Mouse (Mus musculus) kidney, postnatal 14 days (tissue): ENCODE results near the gene Ptpn13.

Experiments used
- DNase-seq: peaks from one replicate; pipeline ENCODE4 v3.0.0; 2022; ENCODE audit warnings: mixed read lengths

The Ptpn13 gene

DNA sequence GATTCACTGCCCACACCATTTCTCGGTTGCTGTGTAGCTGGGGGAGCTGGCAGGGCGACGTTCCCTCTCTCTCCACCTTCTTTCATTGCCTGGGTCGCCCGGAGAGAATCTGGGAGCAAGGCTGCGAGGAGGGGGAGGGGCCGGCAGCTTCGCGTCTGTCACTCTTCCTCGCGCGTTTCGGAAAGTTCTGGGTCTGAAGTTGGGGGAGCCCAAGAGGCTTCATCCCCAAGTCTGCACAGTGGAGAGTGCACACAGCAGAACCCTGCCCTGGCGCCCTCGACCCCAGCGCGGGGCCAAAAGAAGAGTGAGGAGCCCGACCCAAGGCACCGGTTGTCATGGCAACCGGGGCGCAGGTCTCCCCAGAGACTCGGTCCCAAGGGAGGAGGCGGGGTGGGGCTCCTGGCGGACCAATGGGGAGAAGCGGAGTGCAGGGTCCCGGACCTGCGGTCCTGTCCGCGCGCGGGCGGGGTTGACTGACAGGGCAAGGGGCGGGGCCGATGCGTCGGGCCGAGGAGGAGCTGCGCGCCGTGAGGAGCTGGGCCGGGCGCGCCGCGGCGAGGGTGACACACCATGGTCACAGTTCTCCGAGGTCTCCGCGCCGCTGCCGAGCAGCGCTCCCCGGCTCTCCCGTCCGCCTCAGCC, at the start of gene Ptpn13:
Gene Ptpn13 (plus strand): TSS at position 515 of the 642 bp plus-strand sequence.
- DNase-seq = peak; percentile 97

DNA sequence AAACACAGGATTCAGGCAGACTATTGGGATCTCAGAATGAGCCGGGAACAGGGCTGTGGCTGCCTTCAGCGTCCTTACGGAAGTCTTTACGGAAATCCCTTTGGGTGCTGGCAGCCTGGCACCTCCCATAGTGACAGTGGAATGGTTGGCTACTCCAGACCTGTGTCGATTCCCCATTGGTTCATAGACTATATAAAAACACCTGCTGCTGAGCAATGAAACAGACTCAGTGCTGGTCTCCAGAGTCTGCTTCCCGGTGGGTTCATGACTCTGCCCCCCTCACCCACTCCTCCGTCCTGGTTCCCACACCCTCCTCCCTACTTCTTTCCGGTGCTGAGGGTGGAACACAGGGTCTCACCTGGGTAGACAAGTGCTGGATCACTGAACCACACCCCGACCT, 49.8 kb upstream of the Ptpn13 start:
- no peak for DNase-seq

DNA sequence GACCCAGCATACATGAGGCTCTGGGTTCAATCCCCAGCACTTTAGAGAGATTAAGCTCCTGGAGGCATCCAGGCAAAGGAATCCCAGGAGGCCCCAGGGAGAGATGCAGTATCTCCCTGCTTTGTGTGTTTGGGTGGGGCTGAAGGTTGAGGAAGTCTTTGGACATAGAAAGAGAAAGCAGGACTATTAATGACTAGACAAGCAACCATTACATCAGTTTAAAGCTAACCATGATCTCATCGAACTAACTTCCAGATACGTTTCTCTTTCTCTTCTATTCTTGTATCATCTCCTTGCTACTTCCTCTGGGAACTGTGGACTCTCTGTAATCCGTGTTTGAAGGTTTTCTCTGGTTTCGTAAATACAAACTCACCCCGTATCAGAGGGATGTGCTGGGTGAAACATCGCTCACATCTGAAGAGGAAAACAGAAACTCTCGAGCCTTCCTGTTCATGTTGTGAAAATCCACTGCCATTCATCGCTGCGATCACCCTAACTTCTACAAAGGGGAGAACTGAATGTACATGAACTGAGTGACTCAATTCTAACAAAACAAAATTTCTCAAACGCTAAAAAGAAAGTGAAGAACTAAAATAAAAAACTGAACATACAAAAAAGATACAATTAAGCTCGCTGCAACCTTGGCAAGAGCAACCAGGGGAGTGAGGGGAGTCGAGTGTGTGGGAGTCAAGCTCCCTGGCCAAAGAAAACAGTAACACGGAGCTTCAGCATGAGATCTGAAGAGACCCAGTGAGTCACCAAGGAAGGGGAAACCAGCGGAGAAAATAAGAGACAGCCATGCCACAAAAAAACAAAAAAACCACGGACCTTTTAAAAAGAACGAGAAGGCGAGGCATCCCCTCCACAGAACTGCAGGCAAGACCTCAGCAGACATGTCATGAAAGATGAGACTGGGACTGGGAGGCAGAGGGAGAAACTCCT, 48.4 kb upstream of the Ptpn13 start:
- peak; percentile 40 for DNase-seq

DNA sequence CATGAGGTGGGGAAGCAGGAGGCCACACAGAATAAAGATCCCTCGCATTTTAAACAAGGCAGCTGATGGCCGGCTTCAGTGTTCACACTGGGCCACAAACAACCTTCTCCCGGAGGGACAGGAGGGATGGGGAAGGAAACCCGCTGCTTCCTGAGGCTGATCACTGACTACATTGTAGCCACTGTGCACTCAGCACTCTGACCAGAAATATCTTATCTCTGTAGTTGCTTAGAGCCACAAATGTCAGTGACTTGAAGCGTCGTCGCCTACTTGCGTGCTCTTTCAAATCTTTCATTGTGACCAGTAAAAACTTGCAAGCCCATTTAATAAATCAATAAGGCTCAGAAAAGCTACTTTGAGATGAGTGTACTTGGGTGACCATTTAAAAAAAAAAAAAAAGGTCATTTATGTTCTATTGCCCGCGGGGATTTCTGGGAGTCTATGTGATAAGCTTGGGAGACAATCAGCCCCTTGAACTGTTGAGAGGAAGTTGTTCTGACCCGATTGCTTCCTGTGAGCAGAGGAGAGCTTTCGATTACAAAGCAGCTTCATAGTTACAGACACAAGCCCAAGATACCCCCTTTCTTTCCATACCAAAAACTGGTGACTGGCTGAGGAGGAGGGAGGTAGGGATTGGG, 47.4 kb upstream of the Ptpn13 start:
- no peak for DNase-seq

DNA sequence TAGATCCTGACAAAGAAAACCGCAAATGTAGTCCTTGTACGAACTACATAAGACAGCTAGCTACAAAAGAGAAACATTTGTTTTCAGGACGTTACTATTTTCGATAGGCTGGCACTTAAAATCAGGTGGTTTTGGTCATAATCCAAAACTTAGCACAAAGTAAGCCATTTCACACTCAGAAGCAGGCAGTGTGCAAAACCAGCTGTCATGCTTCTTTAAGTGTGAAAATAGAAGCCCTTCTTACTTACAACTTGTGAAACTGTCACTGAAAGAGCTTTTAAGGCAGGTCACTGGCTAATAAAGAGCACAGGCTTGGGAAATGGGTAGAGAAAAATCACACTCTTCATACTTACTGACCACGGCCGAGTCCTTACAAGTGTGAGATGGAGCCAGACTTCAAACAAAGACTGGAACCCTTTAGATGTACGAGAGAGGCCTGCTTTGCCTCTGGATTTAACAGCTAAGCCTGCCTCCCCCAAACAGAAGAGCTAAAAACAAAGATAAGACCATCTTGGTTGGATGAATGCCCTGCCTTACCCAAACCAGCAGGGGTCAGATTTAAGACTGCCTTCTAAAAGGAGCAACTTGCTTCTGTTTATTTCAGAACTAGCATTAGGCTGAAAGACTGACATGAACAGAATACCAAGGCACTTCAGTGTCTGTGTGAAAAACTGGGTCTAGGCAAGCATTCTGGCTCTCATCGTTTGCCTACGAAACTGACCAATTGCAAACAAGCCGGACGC, 44.0 kb upstream of the Ptpn13 start:
- no peak for DNase-seq

DNA sequence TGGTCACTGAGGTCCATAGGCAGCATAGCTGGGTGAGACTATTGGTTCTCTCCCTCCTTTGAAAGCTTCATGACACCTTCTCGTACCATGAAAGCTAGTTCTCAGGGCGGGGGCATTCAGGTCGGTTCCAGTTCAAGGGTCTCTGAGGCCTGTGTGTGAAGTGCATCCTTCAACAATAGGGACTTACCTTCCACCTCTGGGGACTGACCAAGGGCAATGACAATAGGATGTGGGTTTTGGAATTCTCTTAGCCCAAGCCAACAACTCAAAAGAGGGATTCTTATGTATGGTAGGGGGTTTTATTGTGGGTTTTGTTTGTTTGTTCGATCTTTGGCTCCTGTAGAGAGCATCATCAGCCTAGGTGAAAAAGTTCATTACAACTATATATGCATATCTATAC, 42.0 kb upstream of the Ptpn13 start:
- DNase-seq = no peak

DNA sequence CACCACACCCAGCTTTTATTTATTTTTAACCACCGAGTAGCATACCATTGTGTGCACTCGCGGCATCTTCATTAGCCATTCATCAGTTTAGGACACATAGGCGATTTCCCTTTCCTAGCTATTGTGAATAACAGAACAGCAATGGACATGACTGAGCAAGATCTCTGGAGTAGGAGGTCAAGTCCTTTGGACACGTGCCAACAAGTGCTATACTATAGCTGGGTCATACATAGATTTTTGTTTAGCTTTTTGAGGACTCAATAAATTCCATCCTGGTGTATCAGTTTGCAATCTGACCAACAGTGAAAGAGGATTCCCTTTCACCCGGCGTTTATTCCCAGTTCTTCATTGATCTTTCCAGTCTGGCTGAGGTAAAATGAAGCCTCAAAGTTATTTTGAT, 41.0 kb upstream of the Ptpn13 start:
- DNase-seq = no peak

DNA sequence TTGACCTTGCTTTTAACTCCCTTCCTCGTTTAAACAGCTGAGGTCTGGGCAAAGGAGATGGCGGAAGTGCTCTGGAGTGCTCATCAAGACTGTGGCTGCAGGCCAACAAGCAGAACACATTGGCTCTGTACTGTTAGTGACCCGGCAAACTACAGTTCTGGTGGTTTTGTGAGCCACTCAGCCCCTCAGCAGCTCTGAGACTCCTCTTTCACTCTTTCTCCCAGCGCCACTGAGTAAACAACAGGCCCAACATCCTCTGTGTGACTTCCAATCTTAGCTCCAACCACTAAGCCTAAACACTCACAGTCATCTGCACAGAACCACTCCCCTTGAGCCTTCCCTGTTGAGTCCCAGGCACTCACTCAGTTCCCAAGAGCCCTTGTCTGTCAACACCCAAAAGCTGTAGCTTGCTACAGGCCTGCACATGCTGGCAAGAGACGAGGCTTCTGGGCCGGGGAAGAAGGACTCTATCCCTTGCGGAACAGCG, 37.4 kb upstream of the Ptpn13 start:
- DNase-seq = peak; percentile 76

DNA sequence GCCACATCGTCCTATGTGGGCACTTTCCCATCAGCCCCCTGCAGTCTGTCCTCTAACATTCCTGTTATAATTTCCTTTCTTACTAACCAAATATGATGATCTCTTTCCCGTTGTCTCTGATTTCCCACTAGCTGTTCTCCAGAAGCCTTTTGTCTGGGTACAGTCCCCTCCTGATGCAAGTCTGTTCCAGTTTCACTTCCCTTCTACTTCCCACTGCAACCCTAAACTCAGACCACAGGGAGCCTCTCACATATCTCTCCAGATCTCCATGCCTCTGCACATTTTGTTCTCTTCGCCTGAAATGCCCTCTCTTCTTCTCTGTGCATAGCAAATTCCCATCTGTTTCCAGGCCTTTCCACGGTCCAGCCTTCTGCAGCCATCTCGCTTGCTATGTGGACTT, 35.6 kb upstream of the Ptpn13 start:
- DNase-seq = no peak

DNA sequence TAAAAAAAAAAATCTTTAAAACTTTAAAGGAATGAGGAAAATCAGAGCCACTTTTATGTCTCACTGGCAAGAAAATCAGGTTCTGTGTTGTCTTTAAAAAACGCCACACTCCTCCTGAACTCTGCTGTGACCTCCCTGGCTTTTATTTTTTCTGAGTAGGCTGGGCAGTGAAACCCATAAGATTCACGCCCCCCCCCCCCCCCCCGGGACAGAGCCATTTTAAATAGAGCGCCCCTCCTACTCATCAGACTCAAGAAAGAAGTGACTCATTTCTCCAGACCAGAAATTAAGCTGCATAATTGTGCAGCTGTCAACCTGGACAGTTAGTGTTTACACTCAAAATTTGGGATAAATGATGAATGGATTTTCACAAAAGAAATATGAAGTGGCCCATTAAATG, 31.8 kb upstream of the Ptpn13 start:
- no peak for DNase-seq

DNA sequence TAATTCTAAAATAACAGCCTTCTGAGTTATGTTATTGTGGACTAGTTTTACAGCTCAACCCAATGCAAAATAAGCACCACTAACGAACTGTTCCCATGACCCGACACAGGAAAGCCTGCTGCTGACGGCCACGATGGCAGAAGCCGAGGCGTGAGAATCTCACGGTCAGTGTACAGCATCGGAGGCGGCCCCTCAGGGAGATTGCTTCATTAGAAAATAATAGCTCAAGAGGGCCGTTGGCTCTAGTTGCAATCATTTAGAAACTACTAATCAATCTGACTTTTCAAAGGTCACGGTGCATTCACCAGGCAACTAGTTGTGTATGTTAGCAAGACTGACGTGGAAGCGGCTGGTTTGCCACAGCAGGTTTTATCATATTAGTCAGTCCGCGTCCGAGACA, 31.2 kb upstream of the Ptpn13 start:
- DNase-seq = no peak

DNA sequence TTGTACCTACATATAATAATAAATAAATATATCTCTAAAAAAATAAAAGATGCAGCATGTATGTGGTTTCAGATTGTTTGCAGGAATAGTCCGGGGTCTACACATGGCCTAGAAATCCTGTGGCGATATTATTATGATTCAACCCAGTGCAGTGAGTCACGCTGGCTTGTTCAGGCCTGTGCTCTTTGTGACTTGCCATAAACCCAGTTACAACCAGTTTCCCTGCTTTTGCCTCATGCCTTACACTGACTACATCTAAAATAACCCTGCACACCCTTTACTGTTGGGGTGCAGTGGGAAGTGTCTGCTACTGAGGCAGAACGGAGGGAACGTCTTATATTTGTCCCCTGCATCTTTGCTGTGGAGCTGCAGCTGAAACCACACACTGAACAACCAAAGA, 29.3 kb upstream of the Ptpn13 start:
- no peak for DNase-seq

DNA sequence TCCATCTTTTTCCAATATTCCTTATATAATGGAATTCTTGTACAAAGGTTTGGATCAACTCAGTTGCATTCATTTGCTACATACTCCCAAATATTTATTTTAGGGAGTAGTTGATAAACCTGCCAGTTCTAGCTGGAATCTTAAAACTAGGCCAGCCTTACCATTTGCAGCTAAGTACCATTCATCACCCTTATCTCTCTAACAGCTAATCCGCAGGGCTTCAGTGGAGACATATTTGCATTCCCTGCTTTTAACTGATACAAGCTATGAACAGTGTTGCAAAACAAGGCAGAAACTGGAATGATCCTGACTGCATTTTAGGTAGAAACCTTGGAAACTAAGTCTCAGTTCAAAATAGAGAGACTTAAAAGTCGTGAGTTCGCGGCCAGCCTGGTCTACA, 27.6 kb upstream of the Ptpn13 start:
- no peak for DNase-seq

DNA sequence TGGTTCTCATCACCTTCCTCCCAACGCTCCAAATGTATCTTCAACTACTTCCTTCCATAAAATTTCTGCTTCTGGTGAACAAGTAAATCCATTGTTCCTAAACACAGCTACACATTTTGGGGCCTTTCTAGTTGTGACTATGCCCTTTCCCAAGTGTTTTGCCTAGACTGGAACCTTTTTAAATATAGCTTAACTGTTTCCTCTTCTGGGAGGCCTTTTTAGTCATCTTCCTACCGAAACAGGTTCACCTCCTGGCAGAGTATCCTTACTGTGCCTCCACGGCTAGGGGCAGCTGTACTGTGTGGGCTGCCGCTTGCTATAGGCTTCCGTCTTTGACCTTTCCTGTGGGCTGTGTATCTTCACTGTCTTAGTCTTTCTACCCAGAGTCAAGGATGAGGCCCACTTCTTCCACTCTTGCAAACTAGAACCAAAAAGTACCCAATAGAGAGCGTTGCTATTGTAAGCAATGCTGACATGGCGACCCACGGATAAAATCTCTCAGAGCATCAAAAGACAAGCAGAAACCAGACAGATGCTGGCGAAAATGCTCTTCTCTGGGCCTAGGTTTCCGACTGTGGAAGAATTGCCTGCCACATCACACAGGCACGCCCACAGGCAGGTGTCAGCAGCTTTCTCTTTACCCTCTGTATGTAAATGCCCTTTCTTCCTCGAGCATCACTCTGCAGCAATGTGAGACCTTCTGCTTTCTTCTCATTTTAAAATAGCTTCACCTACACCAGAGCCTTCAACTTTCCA, 20.6 kb upstream of the Ptpn13 start:
- DNase-seq = no peak

DNA sequence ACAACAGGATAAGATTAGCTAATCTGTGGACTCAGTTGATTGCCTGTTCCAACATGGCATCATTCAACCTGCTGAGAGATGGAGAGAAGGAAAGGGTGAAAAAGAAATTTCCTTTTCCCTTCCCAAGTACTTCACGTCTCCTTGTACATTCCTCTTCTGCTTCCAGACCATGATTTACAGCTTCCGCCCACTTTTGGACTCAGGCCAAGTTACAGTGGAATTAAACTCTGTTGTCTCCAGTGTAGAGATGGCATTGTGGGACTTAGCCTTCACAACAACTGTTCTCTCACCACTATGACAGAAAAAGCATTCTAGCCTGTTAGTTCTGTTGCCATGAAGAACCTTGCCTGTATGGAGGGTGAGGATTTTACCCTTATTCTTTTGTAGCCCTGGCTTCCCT, 19.1 kb upstream of the Ptpn13 start:
- DNase-seq = peak; percentile 44

DNA sequence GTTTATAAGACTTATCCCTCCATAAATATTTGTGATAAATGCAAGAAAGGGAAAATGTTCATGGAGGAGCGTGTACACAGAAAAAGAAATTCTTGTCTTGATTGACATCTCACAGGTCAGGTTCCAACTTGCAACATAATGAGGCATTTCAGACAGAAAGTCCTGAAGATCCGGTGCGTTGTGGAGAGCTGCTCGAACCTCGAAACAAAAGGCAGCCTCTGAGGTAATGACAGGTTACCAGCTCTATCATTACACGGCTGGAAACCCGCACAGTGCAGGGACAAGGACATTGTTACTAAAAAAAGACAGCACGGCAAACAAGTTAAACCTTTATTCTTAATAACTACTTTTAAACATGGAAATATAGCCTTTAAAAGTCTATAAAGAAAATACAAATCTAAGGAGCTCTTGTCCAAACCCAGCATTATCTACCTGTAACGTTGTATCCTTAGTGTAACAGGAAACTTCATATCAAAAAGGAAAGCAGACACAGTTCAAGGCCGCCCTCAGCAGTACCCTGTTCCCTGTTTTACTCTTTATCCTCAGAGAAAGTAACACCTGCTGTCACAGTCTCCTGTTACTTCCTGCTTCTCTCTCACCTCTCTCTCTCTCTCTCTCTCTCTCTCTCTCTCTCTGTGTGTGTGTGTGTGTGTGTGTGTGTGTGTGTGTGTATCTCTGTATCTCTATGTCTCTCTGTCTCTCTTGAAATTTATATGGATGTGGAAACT, 12.8 kb upstream of the Ptpn13 start:
- DNase-seq = no peak

DNA sequence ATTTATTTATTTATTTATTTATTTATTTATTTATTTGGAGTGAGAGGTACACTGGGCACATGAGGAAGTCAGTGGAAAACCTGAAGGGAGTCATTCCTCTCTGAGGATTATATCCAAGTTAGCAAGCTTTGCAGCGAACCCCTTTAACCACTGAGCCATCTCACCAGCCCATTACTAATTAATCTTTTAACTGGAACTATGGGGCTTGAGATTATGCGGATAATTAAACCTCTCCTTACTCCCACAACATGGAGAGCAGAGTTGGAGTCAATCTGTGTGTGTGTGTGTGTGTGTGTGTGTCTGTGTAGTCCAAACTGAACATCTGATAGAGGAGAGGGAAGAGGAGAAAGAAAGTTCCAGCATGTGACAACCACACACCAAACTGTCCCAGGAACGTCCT, 10.4 kb upstream of the Ptpn13 start:
- peak; percentile 37 for DNase-seq

DNA sequence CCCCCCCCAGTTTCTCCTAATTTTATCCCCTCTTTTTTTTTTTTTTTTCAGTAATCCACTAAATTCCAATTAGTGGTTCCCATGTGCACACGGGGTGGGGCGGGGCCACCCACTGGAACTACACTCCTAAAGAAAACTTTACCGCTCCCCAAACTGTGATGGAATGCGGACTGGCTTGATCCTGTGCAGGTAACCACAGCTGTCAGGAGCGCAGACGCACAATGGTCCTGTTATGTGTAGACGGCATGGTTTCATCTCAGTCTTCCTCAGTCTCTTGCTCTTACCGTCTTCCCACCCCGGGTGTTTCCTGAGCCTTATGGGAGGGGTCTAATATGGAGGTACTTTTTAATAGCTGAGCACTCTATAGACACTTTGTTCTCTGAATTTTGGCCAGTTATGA, 7.0 kb upstream of the Ptpn13 start:
- no peak for DNase-seq

DNA sequence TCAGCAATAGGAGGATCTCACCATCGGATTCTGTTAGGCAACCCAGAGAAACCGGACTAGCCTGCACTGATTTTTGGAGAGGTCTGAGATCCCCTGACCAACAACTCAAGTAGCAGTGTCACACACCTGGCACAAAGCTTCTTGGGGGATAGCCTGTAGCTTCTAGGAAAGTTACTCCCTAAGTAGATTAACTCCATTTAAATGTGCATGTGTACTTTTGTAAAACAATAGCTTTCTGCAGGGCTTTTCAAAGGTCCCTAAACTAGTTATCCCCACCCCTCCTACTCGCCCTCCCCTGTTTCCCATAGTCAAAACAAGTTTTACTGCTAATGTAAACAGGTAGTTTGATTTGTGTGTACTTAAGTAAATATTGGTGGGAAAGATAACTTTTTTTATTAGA, 6.1 kb upstream of the Ptpn13 start:
- no peak for DNase-seq

DNA sequence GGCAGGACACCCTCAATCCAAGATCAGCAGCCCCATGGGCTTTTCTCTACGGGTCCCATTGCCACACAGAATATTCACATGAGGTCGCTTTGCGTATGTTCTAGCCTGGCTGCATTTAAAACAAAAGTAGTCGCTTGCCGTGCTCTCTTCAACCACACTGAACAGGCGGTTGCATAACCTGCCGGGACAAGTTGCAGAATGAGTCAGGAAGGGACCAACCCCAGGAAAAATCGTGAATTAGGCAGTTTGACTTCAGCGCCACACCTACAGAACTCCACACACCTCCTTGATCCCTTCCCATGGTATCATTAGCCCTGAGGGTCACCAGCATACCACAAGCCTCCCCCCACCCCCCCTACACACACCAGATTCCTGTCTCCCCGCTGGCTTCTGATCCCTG, 4.4 kb upstream of the Ptpn13 start:
- DNase-seq = peak; percentile 49

DNA sequence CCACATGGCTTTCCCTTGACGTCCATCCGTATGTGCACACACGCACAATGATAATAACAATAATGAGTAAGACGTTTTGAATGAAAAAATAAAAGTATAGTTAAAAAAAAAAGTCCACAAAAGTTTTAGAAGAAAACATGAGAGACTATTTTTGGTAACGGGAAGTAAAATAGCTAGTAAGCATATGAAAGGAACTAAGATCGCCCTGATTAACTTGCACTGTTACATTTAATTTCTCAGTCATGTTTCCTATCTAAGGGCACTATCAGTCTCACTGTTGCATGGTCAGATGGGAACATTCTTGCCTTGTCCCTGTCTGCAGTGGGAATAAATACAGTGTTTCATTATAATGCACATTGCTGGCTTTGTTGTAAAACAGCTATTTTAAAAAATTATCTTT, 2.4 kb upstream of the Ptpn13 start:
- no peak for DNase-seq
